In genomic region chr12:117260391-117261164, GRCm38 (mm10) we compare ENCODE assay signal across 14 mouse cellular contexts.
A peak's percentile ranks its signal among the peaks of the same experiment; 100 is the strongest.
DNase-seq lines count a peak whose midpoint lies in the region; ATAC-seq and TF ChIP-seq lines count a peak whose summit lies in the region.
"Had no signal": no experiment of that assay in that cellular context is flagged by ENCODE, and none has a peak within 500 bp of the region (broad histone marks: within the 10 kb centered on the region; RNA-seq: fewer than 3 reads in every experiment).

No protein-coding gene starts in this region.

- no peak overlapping the region for H3K9ac ChIP-seq in hindbrain, embryonic 12.5 days
- no peak overlapping the region for H3K9ac ChIP-seq in hindbrain, embryonic 16.5 days (ENCODE audit: low read depth, low read length)
- no peak overlapping the region for H3K9ac ChIP-seq in liver, embryonic 13.5 days
- no peak overlapping the region for H3K9ac ChIP-seq in midbrain, embryonic 14.5 days (replicated peaks; ENCODE audit: low read length)
- H3K9ac ChIP-seq: kidney, embryonic 15.5 days had no signal

- no peak overlapping the region for H3K4me3 ChIP-seq in hindbrain, embryonic 12.5 days
- no peak overlapping the region for H3K4me3 ChIP-seq in hindbrain, embryonic 16.5 days (ENCODE audit: low read length)
- no peak overlapping the region for H3K4me3 ChIP-seq in liver, embryonic 13.5 days (replicated peaks)
- no peak overlapping the region for H3K4me3 ChIP-seq in midbrain, embryonic 14.5 days (replicated peaks; ENCODE audit: low read depth, low read length)
- H3K4me3 ChIP-seq: kidney, embryonic 15.5 days had no signal

- intact Hi-C loops in heart, postnatal 14 days (cut with DNase I), result no loop called here

- TF ChIP-seq POLR2A in brain, embryonic 14.5 days (IDR thresholded peaks at IDR 0.05; ENCODE audit: borderline replicate concordance, extremely low read depth, insufficient read depth, insufficient read length, poor library complexity, severe bottlenecking), result no peak

- peak; percentile 29; the same call in 1 of the 2 replicates for TF ChIP-seq CTCF in brain, embryonic 14.5 days (IDR thresholded peaks at IDR 0.05; ENCODE audit: borderline replicate concordance, extremely low read depth, insufficient read depth, insufficient read length)

- DNase-seq in brain, embryonic 14.5 days (ENCODE audit: low read depth), result no peak
- DNase-seq in liver, embryonic 13.5 days, result no peak
- DNase-seq in midbrain, embryonic 14.5 days, result no peak
- no peak for DNase-seq in embryo, embryonic 9.5 days (ENCODE audit: extremely low spot score)
- no peak for DNase-seq in heart, postnatal 14 days
- no peak for DNase-seq in urinary bladder, postnatal 25 days (ENCODE audit: low spot score)
- DNase-seq: adrenal gland, adult 2 months; cerebellum, postnatal 25 days; heart, adult 11 months; heart, postnatal 4 days; lung, postnatal 36 days had no signal

- no peaks in the 10 kb centered on the region for H3K36me3 ChIP-seq in hindbrain, embryonic 12.5 days
- H3K36me3 ChIP-seq in hindbrain, embryonic 16.5 days (ENCODE audit: control insufficient read depth, insufficient read depth, low read length), result no peaks in the 10 kb centered on the region
- H3K36me3 ChIP-seq in liver, embryonic 13.5 days, result no peaks in the 10 kb centered on the region
- peaks cover 23% of the 10 kb centered on the region for H3K36me3 ChIP-seq in midbrain, embryonic 14.5 days (ENCODE audit: control insufficient read depth, insufficient read depth, low read length)
- H3K36me3 ChIP-seq: kidney, embryonic 15.5 days had no signal

- no peak for ATAC-seq in hindbrain, embryonic 12.5 days (ENCODE audit: low FRiP score)
- no peak for ATAC-seq in hindbrain, embryonic 16.5 days
- ATAC-seq in liver, embryonic 13.5 days (ENCODE audit: low read depth), result peak; percentile 72
- no peak for ATAC-seq in midbrain, embryonic 14.5 days (ENCODE audit: low FRiP score, low TSS enrichment)

- H3K4me2 ChIP-seq in hindbrain, embryonic 12.5 days (replicated peaks), result no peak overlapping the region
- no peak overlapping the region for H3K4me2 ChIP-seq in hindbrain, embryonic 16.5 days (ENCODE audit: low read length)
- 0 out of 2 replicates have a peak overlapping the region, but pooled peaks have one; percentile 5 for H3K4me2 ChIP-seq in liver, embryonic 13.5 days
- H3K4me2 ChIP-seq in midbrain, embryonic 14.5 days (ENCODE audit: low read length), result no peak overlapping the region
- H3K4me2 ChIP-seq: kidney, embryonic 15.5 days had no signal

- H3K9me3 ChIP-seq in hindbrain, embryonic 12.5 days (replicated peaks), result no peaks in the 10 kb centered on the region
- no peaks in the 10 kb centered on the region for H3K9me3 ChIP-seq in hindbrain, embryonic 16.5 days (ENCODE audit: control insufficient read depth, low read length)
- H3K9me3 ChIP-seq in liver, embryonic 13.5 days (replicated peaks), result no peaks in the 10 kb centered on the region
- H3K9me3 ChIP-seq in midbrain, embryonic 14.5 days (ENCODE audit: control insufficient read depth, low read length), result no peaks in the 10 kb centered on the region
- H3K9me3 ChIP-seq: kidney, embryonic 15.5 days had no signal

- H3K27ac ChIP-seq in hindbrain, embryonic 12.5 days, result 0 out of 2 replicates have a peak overlapping the region, but pooled peaks have one; percentile 23
- no peak overlapping the region for H3K27ac ChIP-seq in hindbrain, embryonic 16.5 days (ENCODE audit: low read depth, low read length)
- no peak overlapping the region; the same call in 1 of the 2 replicates for H3K27ac ChIP-seq in liver, embryonic 13.5 days
- H3K27ac ChIP-seq in midbrain, embryonic 14.5 days (replicated peaks; ENCODE audit: low read depth, low read length), result peak overlapping the region; percentile 58; the same call in 1 of the 2 replicates
- H3K27ac ChIP-seq: kidney, embryonic 15.5 days had no signal

- peaks cover 40% of the 10 kb centered on the region for H3K4me1 ChIP-seq in hindbrain, embryonic 12.5 days
- H3K4me1 ChIP-seq in hindbrain, embryonic 16.5 days (ENCODE audit: control insufficient read depth, insufficient read depth, low read depth, low read length), result peaks cover 17% of the 10 kb centered on the region
- H3K4me1 ChIP-seq in liver, embryonic 13.5 days (replicated peaks), result peaks cover 27% of the 10 kb centered on the region
- H3K4me1 ChIP-seq in midbrain, embryonic 14.5 days (ENCODE audit: control insufficient read depth, insufficient read depth, low read length), result peaks cover 47% of the 10 kb centered on the region

- WGBS in hindbrain, embryonic 12.5 days, result 64% methylated on average over 6 of the region's 6 CpGs
- 72% methylated on average over 6 of the region's 6 CpGs for WGBS in hindbrain, embryonic 16.5 days
- WGBS in liver, embryonic 13.5 days (ENCODE audit: insufficient replicate concordance), result 30% methylated on average over 6 of the region's 6 CpGs
- 49% methylated on average over 6 of the region's 6 CpGs for WGBS in midbrain, embryonic 14.5 days

- no peaks in the 10 kb centered on the region for H3K27me3 ChIP-seq in hindbrain, embryonic 12.5 days
- no peaks in the 10 kb centered on the region for H3K27me3 ChIP-seq in hindbrain, embryonic 16.5 days (replicated peaks; ENCODE audit: control insufficient read depth, insufficient read depth, low read length)
- peaks cover 6% of the 10 kb centered on the region; the same call in 1 of the 2 replicates for H3K27me3 ChIP-seq in liver, embryonic 13.5 days
- H3K27me3 ChIP-seq in midbrain, embryonic 14.5 days (ENCODE audit: control insufficient read depth, insufficient read depth, low read length), result no peaks in the 10 kb centered on the region

Comparison
In these comparisons a context has a peak if more than half of its experiments do, and no peak if none do; other contexts are left out.
1. H3K27ac ChIP-seq: peak in hindbrain, embryonic 12.5 days (single experiment) and midbrain, embryonic 14.5 days (single experiment); none in hindbrain, embryonic 16.5 days (single experiment) and liver, embryonic 13.5 days (single experiment).